14 mouse cellular contexts compared by ENCODE assay signal in genomic region chr4:97911755-97912154, GRCm38 (mm10).
DNase-seq lines count a peak whose midpoint lies in the region; ATAC-seq and TF ChIP-seq lines count a peak whose summit lies in the region.
"Had no signal": no experiment of that assay in that cellular context is flagged by ENCODE, and none has a peak within 500 bp of the region (broad histone marks: within the 10 kb centered on the region; RNA-seq: fewer than 3 reads in every experiment).

No protein-coding gene starts in this region.

- ATAC-seq in heart, postnatal 0 days (ENCODE audit: insufficient read depth, low read depth), result no peak
- ATAC-seq in hindbrain, embryonic 16.5 days, result no peak
- ATAC-seq: intestine, embryonic 15.5 days had no signal

- TF ChIP-seq CTCF in heart, postnatal 0 days (IDR thresholded peaks at IDR 0.05; ENCODE audit: low read depth), result no peak
- no peak for TF ChIP-seq CTCF in left cerebral cortex, adult 2 months (IDR thresholded peaks at IDR 0.05)

- H3K4me2 ChIP-seq in heart, postnatal 0 days (ENCODE audit: low read depth, low read length), result no peak overlapping the region
- H3K4me2 ChIP-seq in hindbrain, embryonic 16.5 days (ENCODE audit: low read length), result no peak overlapping the region
- H3K4me2 ChIP-seq: heart, embryonic 12.5 days; intestine, embryonic 15.5 days; midbrain, embryonic 15.5 days had no signal

- H3K9me3 ChIP-seq in heart, postnatal 0 days (replicated peaks; ENCODE audit: control insufficient read depth, low read length), result no peaks in the 10 kb centered on the region
- no peaks in the 10 kb centered on the region for H3K9me3 ChIP-seq in heart, embryonic 10.5 days
- H3K9me3 ChIP-seq in hindbrain, embryonic 16.5 days (ENCODE audit: control insufficient read depth, low read length), result no peaks in the 10 kb centered on the region
- H3K9me3 ChIP-seq: heart, embryonic 12.5 days; intestine, embryonic 15.5 days; midbrain, embryonic 15.5 days had no signal

- H3K36me3 ChIP-seq in heart, postnatal 0 days (replicated peaks; ENCODE audit: control insufficient read depth, insufficient read depth, low read length), result no peaks in the 10 kb centered on the region
- H3K36me3 ChIP-seq in heart, embryonic 10.5 days, result no peaks in the 10 kb centered on the region
- H3K36me3 ChIP-seq in hindbrain, embryonic 16.5 days (ENCODE audit: control insufficient read depth, insufficient read depth, low read length), result no peaks in the 10 kb centered on the region
- H3K36me3 ChIP-seq: midbrain, embryonic 15.5 days had no signal

- no peaks in the 10 kb centered on the region for H3K27me3 ChIP-seq in heart, postnatal 0 days (ENCODE audit: control insufficient read depth, insufficient read depth, low read length)
- no peaks in the 10 kb centered on the region for H3K27me3 ChIP-seq in heart, embryonic 10.5 days (ENCODE audit: insufficient read depth, poor library complexity, severe bottlenecking)
- H3K27me3 ChIP-seq in hindbrain, embryonic 16.5 days (replicated peaks; ENCODE audit: control insufficient read depth, insufficient read depth, low read length), result no peaks in the 10 kb centered on the region
- H3K27me3 ChIP-seq: heart, embryonic 12.5 days; intestine, embryonic 15.5 days; midbrain, embryonic 15.5 days had no signal

- peaks cover 43% of the 10 kb centered on the region for H3K4me1 ChIP-seq in heart, postnatal 0 days (ENCODE audit: control insufficient read depth, insufficient read depth)
- peaks cover 7% of the 10 kb centered on the region for H3K4me1 ChIP-seq in heart, embryonic 10.5 days
- peaks cover 18% of the 10 kb centered on the region; the same call in 1 of the 2 replicates for H3K4me1 ChIP-seq in hindbrain, embryonic 16.5 days (ENCODE audit: control insufficient read depth, insufficient read depth, low read depth, low read length)
- H3K4me1 ChIP-seq: intestine, embryonic 15.5 days had no signal

- peak overlapping the region; percentile 58 for H3K27ac ChIP-seq in heart, postnatal 0 days (ENCODE audit: low read depth)
- H3K27ac ChIP-seq in heart, embryonic 10.5 days, result no peak overlapping the region
- H3K27ac ChIP-seq in left cerebral cortex, adult 2 months, result peak overlapping the region; percentile 28; the same call in 1 of the 2 replicates
- peak overlapping the region; percentile 67 for H3K27ac ChIP-seq in hindbrain, embryonic 16.5 days (ENCODE audit: low read depth, low read length)
- H3K27ac ChIP-seq: intestine, embryonic 15.5 days had no signal

- H3K9ac ChIP-seq in heart, postnatal 0 days (replicated peaks; ENCODE audit: low read depth, low read length), result no peak overlapping the region
- H3K9ac ChIP-seq in hindbrain, embryonic 16.5 days (ENCODE audit: low read depth, low read length), result no peak overlapping the region
- H3K9ac ChIP-seq: heart, embryonic 12.5 days; intestine, embryonic 15.5 days; midbrain, embryonic 15.5 days had no signal

- intact Hi-C loops in left cerebral cortex, adult 2 months (cut with DNase I), result loop anchor here (10.0 kb wide), 1 partner anchor 413 kb away; no protein-coding TSS in a partner anchor

- 74% methylated on average over 7 of the region's 7 CpGs for WGBS in heart, postnatal 0 days
- WGBS in heart, embryonic 10.5 days, result 85% methylated on average over 7 of the region's 7 CpGs
- WGBS in hindbrain, embryonic 16.5 days, result 77% methylated on average over 7 of the region's 7 CpGs

- peak; percentile 35 to 59 for DNase-seq in cerebellum, postnatal 14 days
- no peak for DNase-seq in cerebellum, postnatal 4 days (ENCODE audit: low spot score in 2 of 2)
- DNase-seq in heart, postnatal 0 days (ENCODE audit: low spot score), result no peak
- no peak for DNase-seq in heart, embryonic 10.5 days (ENCODE audit: low spot score)
- DNase-seq in left cerebral cortex, adult 2 months (ENCODE audit: extremely low spot score in 1 of 2, low spot score in 2 of 2), result no peak
- no peak for DNase-seq in left cerebral cortex, adult 8-10 months (ENCODE audit: low spot score in 2 of 2)
- no peak for DNase-seq in lung, adult 18-20 months
- DNase-seq: adrenal gland, postnatal 25 days; embryo, embryonic 11 days; layer of hippocampus, adult 9-11 months had no signal

- TF ChIP-seq EP300 in heart, postnatal 0 days (IDR thresholded peaks at IDR 0.05; ENCODE audit: low read depth), result peak; percentile 20; the same call in 1 of the 2 replicates

- no peak overlapping the region for H3K4me3 ChIP-seq in heart, postnatal 0 days (ENCODE audit: low read depth, low read length)
- no peak overlapping the region for H3K4me3 ChIP-seq in heart, embryonic 10.5 days
- H3K4me3 ChIP-seq in left cerebral cortex, adult 2 months, result no peak overlapping the region
- no peak overlapping the region for H3K4me3 ChIP-seq in hindbrain, embryonic 16.5 days (ENCODE audit: low read length)
- H3K4me3 ChIP-seq: heart, embryonic 12.5 days; intestine, embryonic 15.5 days; midbrain, embryonic 15.5 days had no signal

Comparison
In these comparisons a context has a peak if more than half of its experiments do, and no peak if none do; other contexts are left out.
1. DNase-seq: peak in cerebellum, postnatal 14 days (2 of 2); none in cerebellum, postnatal 4 days (0 of 2), heart, postnatal 0 days (single experiment), heart, embryonic 10.5 days (single experiment), left cerebral cortex, adult 2 months (0 of 2), left cerebral cortex, adult 8-10 months (0 of 2) and lung, adult 18-20 months (0 of 2).